Mouse (Mus musculus) ES-Bruce4 (cell line): Measurements from ENCODE around the gene Dstyk. TPM values are rescaled to one million over a fixed set of nuclear protein-coding genes. Genes with fewer than 3 reads are reported as not detected.
A peak's percentile ranks its signal among the peaks of the same experiment; 100 is the strongest.

ENCODE experiments used
- H3K27ac ChIP-seq: 2 replicates; pipeline ENCODE4 v1.5.1; 2012; ENCODE audit warnings: low read length, inconsistent platforms; ENCODE audit not compliant: insufficient read depth
- H3K27me3 ChIP-seq: 2 replicates; pipeline ENCODE4 v1.6.1; 2012; ENCODE audit warnings: mild to moderate bottlenecking, low read length, inconsistent platforms; ENCODE audit not compliant: control insufficient read depth, poor library complexity, insufficient read depth, severe bottlenecking
- H3K36me3 ChIP-seq: 2 replicates; pipeline ENCODE4 v1.6.1; 2012; ENCODE audit warnings: inconsistent platforms, mild to moderate bottlenecking, low read length, moderate library complexity; ENCODE audit not compliant: control insufficient read depth, poor library complexity, insufficient read depth, severe bottlenecking
- H3K4me1 ChIP-seq: one replicate; pipeline ENCODE4 v1.8.1; 2011; ENCODE audit warnings: low read length; ENCODE audit not compliant: control insufficient read depth, insufficient read depth
- H3K4me3 ChIP-seq: 2 replicates; pipeline ENCODE4 v1.5.1; 2011; ENCODE audit warnings: low read depth, mild to moderate bottlenecking, low read length
- H3K9ac ChIP-seq: 2 replicates; pipeline ENCODE4 v1.6.1; 2012; ENCODE audit warnings: low read depth, mild to moderate bottlenecking, inconsistent platforms; ENCODE audit not compliant: poor library complexity, severe bottlenecking
- H3K9me3 ChIP-seq: replicated peaks from 2 replicates; pipeline ENCODE4 v1.6.1; 2012; ENCODE audit warnings: mild to moderate bottlenecking, low read length, inconsistent platforms; ENCODE audit not compliant: control insufficient read depth, poor library complexity, insufficient read depth, severe bottlenecking
- CTCF ChIP-seq: IDR thresholded peaks from one replicate; pipeline ENCODE4 v1.8.1; 2011; ENCODE audit warnings: low read depth, low read length
- EP300 ChIP-seq: IDR thresholded peaks from 2 replicates; pipeline ENCODE4 v1.6.1; 2011; ENCODE audit warnings: low read depth, low read length; ENCODE audit not compliant: insufficient read depth
- POLR2A ChIP-seq: IDR thresholded peaks from one replicate; pipeline ENCODE4 v1.8.1; 2011; ENCODE audit warnings: low read length; ENCODE audit not compliant: insufficient read depth
- polyA plus RNA-seq: library from polyadenylated mRNA; stranded (reverse); fragments of >200 nt; gene quantifications from 2 replicates; pipeline ENCODE4 v1.2.4, GENCODE M21; 2011; ENCODE audit warnings: low read depth; ENCODE audit not compliant: missing spikeins, insufficient read depth, insufficient read length

The Dstyk gene
- polyA plus RNA-seq, 1 experiment: 19.9 TPM

GRCm38 (mm10) chr1:132386266-132386665, 31.1 kb upstream of the Dstyk start:
- no peak for TF ChIP-seq POLR2A
- TF ChIP-seq CTCF: no peak
- no peak for TF ChIP-seq EP300
- Histone ChIP-seq H3K4me3 (no peak overlapping the region), H3K36me3 (no peaks in the 10 kb centered on the region), H3K27me3 (no peaks in the 10 kb centered on the region), H3K9me3 (no peaks in the 10 kb centered on the region), H3K9ac (no peak overlapping the region), H3K4me1 (no peaks in the 10 kb centered on the region), H3K27ac (no peak overlapping the region)

- no peak overlapping the region for H3K9ac ChIP-seq
- no peak overlapping the region for H3K4me3 ChIP-seq
- no peak for TF ChIP-seq EP300
- no peaks in the 10 kb centered on the region for H3K27me3 ChIP-seq
- H3K27ac ChIP-seq: no peak overlapping the region
- H3K36me3 ChIP-seq: no peaks in the 10 kb centered on the region
- H3K9me3 ChIP-seq: no peaks in the 10 kb centered on the region
- H3K4me1 ChIP-seq: no peaks in the 10 kb centered on the region
These were observed 29.4 kb upstream of the Dstyk start for GRCm38 (mm10) chr1:132387943-132388342.

- Histone ChIP-seq H3K4me3 (no peak overlapping the region), H3K27me3 (no peaks in the 10 kb centered on the region), H3K36me3 (no peaks in the 10 kb centered on the region), H3K4me1 (no peaks in the 10 kb centered on the region), H3K27ac (no peak overlapping the region), H3K9me3 (no peaks in the 10 kb centered on the region), H3K9ac (no peak overlapping the region)
- TF ChIP-seq POLR2A: no peak
These were observed 28.2 kb upstream of the Dstyk start for GRCm38 (mm10) chr1:132388813-132389803.

- no peaks in the 10 kb centered on the region for H3K36me3 ChIP-seq
- H3K9me3 ChIP-seq: no peaks in the 10 kb centered on the region
- H3K4me3 ChIP-seq: no peak overlapping the region
- no peak overlapping the region for H3K9ac ChIP-seq
- no peaks in the 10 kb centered on the region for H3K27me3 ChIP-seq
- H3K27ac ChIP-seq: no peak overlapping the region
- no peaks in the 10 kb centered on the region for H3K4me1 ChIP-seq
- TF ChIP-seq POLR2A: no peak
- peak; percentile 67 for TF ChIP-seq CTCF
- TF ChIP-seq EP300: 0 out of 2 replicates have a peak, but pooled peaks have one; percentile 36
These were observed 27.3 kb upstream of the Dstyk start for GRCm38 (mm10) chr1:132389886-132390585.

- Histone ChIP-seq H3K27me3 (no peaks in the 10 kb centered on the region), H3K9me3 (no peaks in the 10 kb centered on the region), H3K27ac (no peak within 1 kb of the TSS), H3K4me1 (no peaks in the 10 kb centered on the region), H3K9ac (peak within 1 kb of the TSS; percentile 89), H3K4me3 (peak within 1 kb of the TSS; percentile 97), H3K36me3 (no peaks in the 10 kb centered on the region)
- TF ChIP-seq POLR2A (no peak), CTCF (no peak), EP300 (0 out of 2 replicates have a peak, but pooled peaks have one; percentile 3)
These were observed 26.4 kb upstream of the Dstyk start, which contains the start of gene Tmcc2 for GRCm38 (mm10) chr1:132390691-132391579. Gene Tmcc2 (minus strand): TSS chr1:132391281.
